Mouse (Mus musculus) megakaryocyte, embryonic 14.5 days (primary cell): Measurements from ENCODE around the gene Nostrin. TPM values are rescaled to one million over a fixed set of nuclear protein-coding genes. Genes with fewer than 3 reads are reported as not detected.

Experiments
- H3K27me3 ChIP-seq: replicated peaks from 2 replicates; pipeline ENCODE3; 2012; ENCODE audit warnings: inconsistent platforms
- H3K36me3 ChIP-seq: replicated peaks from 2 replicates; pipeline ENCODE3; 2012; ENCODE audit warnings: low read length, inconsistent platforms, mixed read lengths
- H3K4me1 ChIP-seq: 2 replicates; pipeline ENCODE4 v1.6.1; 2012; ENCODE audit warnings: inconsistent platforms
- H3K4me3 ChIP-seq: replicated peaks from 2 replicates; pipeline ENCODE3; 2012; ENCODE audit warnings: moderate library complexity, mild to moderate bottlenecking, inconsistent platforms
- H3K9me3 ChIP-seq: 2 replicates; pipeline ENCODE4 v1.6.1; 2012; ENCODE audit warnings: inconsistent platforms
- FLI1 ChIP-seq: IDR thresholded peaks from 2 replicates; pipeline ENCODE4 v1.6.1; 2012; ENCODE audit warnings: low read length, inconsistent platforms, mixed read lengths
- GATA1 ChIP-seq: IDR thresholded peaks from 3 replicates; pipeline ENCODE4 v1.6.1; 2012; ENCODE audit warnings: mixed read lengths, low read length, inconsistent platforms, borderline replicate concordance
- polyA plus RNA-seq: library from polyadenylated mRNA; stranded (reverse); fragments of >175 nt; gene quantifications from 2 replicates; pipeline ENCODE4 v1.2.3, GENCODE M21; 2012; ENCODE audit warnings: low replicate concordance; ENCODE audit not compliant: insufficient read depth

The Nostrin gene
- polyA plus RNA-seq, 1 experiment: not detected

DNA sequence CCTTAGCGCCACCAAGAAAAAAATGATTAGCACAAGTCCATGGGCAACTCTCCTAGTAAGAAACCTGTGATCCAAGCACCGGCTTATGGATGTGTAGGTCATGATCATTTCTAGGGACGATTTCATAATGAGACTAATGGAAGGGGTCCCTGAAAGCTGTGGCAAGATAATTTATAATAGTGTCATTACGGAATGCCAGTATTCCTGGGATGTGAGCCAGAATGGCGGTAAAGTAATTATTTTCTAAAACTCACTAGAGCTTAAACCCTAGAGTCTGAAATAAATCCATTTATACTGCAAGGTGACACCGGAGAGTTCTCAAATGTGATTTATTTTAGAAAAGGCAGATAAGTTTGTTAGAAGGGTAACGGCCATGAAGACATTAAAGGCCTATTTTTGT, 79.6 kb downstream of the Nostrin start:
- TF ChIP-seq FLI1: no peak
- peaks cover 9% of the 10 kb centered on the region for H3K27me3 ChIP-seq
- H3K4me1 ChIP-seq: no peaks in the 10 kb centered on the region

GRCm38 (mm10) chr2:69221868-69222416, 86.3 kb downstream of the Nostrin start:
- no peaks in the 10 kb centered on the region for H3K36me3 ChIP-seq
- H3K9me3 ChIP-seq: no peaks in the 10 kb centered on the region
- peaks cover 8% of the 10 kb centered on the region for H3K27me3 ChIP-seq
- TF ChIP-seq GATA1: no peak
- TF ChIP-seq FLI1: no peak
- no peaks in the 10 kb centered on the region for H3K4me1 ChIP-seq
- no peak overlapping the region for H3K4me3 ChIP-seq

More for the DNA sequence above, 79.6 kb downstream of the Nostrin start:
- Histone ChIP-seq H3K4me3 (no peak overlapping the region), H3K36me3 (no peaks in the 10 kb centered on the region), H3K9me3 (no peaks in the 10 kb centered on the region)

- Histone ChIP-seq H3K27me3 (peaks cover 6% of the 10 kb centered on the region), H3K4me3 (no peak overlapping the region), H3K36me3 (no peaks in the 10 kb centered on the region), H3K9me3 (no peaks in the 10 kb centered on the region), H3K4me1 (no peaks in the 10 kb centered on the region)
- TF ChIP-seq FLI1: no peak
- no peak for TF ChIP-seq GATA1
Observed at GRCm38 (mm10) chr2:69222815-69223214, 87.2 kb downstream of the Nostrin start.

DNA sequence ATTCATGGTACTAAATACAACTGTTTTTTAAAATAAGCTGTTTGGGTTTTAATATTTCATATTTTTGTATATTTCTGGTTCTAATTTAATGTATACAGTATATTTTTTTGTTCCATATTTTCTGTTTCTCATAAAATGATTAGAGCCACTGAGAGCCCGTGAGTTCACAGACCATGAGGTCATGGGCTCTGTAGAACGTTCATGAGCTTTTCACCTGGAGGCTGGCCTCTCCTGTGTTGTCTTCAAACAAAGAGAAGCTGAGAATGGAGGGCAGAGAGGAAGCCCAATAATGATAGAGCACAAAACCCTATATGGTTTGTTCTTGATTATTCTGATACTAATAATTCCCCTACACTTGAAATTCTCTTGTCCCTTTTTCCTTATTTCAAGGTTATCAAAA, 89.1 kb downstream of the Nostrin start:
- Histone ChIP-seq H3K4me1 (no peaks in the 10 kb centered on the region), H3K27me3 (peaks cover 2% of the 10 kb centered on the region), H3K36me3 (no peaks in the 10 kb centered on the region), H3K9me3 (no peaks in the 10 kb centered on the region), H3K4me3 (no peak overlapping the region)
- TF ChIP-seq GATA1: no peak
- no peak for TF ChIP-seq FLI1

- no peak for TF ChIP-seq GATA1
- TF ChIP-seq FLI1: no peak
- Histone ChIP-seq H3K9me3 (no peaks in the 10 kb centered on the region), H3K27me3 (peaks cover 2% of the 10 kb centered on the region), H3K4me1 (no peaks in the 10 kb centered on the region), H3K36me3 (no peaks in the 10 kb centered on the region), H3K4me3 (no peak overlapping the region)
Observed at GRCm38 (mm10) chr2:69226876-69227275, 91.3 kb downstream of the Nostrin start.

- Histone ChIP-seq H3K27me3 (no peaks in the 10 kb centered on the region), H3K36me3 (no peaks in the 10 kb centered on the region), H3K9me3 (no peaks in the 10 kb centered on the region), H3K4me3 (no peak overlapping the region), H3K4me1 (no peaks in the 10 kb centered on the region)
- TF ChIP-seq FLI1 (no peak), GATA1 (no peak)
Observed at GRCm38 (mm10) chr2:69228635-69229034, 93.0 kb downstream of the Nostrin start.

GRCm38 (mm10) chr2:69230137-69230536, 94.5 kb downstream of the Nostrin start:
- Histone ChIP-seq H3K4me1 (no peaks in the 10 kb centered on the region), H3K36me3 (no peaks in the 10 kb centered on the region), H3K27me3 (no peaks in the 10 kb centered on the region), H3K4me3 (no peak overlapping the region), H3K9me3 (no peaks in the 10 kb centered on the region)
- TF ChIP-seq GATA1 (no peak), FLI1 (no peak)

DNA sequence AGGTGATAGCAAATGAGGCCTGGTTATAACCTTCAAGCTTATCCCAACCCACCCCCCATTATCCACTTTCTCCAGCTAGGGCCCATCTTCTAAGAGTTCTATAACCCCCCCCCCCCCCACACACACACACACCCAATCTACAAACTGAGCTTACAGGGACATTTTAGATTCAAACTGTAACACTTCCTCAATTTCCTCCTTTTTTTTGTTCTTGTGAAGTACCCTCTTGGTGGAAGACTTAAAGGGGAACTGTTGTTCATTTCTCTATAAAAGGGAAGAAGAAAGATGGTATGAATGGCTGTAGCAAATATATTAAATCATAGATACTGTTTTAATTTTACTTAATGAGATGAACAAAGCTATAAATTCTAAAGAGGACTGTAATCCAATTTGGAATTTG, 96.5 kb downstream of the Nostrin start:
- H3K36me3 ChIP-seq: no peaks in the 10 kb centered on the region
- TF ChIP-seq FLI1 (no peak), GATA1 (no peak)
- no peaks in the 10 kb centered on the region for H3K4me1 ChIP-seq
- no peaks in the 10 kb centered on the region for H3K27me3 ChIP-seq
- no peaks in the 10 kb centered on the region for H3K9me3 ChIP-seq
- H3K4me3 ChIP-seq: no peak overlapping the region

GRCm38 (mm10) chr2:69234976-69235678, 99.5 kb downstream of the Nostrin start:
- no peaks in the 10 kb centered on the region for H3K36me3 ChIP-seq
- no peaks in the 10 kb centered on the region for H3K9me3 ChIP-seq
- no peak overlapping the region for H3K4me3 ChIP-seq
- no peaks in the 10 kb centered on the region for H3K27me3 ChIP-seq
- TF ChIP-seq GATA1 (no peak), FLI1 (no peak)
- H3K4me1 ChIP-seq: no peaks in the 10 kb centered on the region

Other genes with a start within 250 kb of the Nostrin start
- 1.6 and 7.5 TPM in 2 replicates for gene Spc25, start 70.4 kb downstream of the Nostrin start, polyA plus RNA-seq
- gene G6pc2, start 75.3 kb downstream of the Nostrin start, polyA plus RNA-seq: not detected in 2 replicates
- 0.03 TPM in 1 of 2 replicates, not detected in the other for gene Abcb11, start 206.8 kb downstream of the Nostrin start, polyA plus RNA-seq
- gene Dhrs9, start 244.6 kb downstream of the Nostrin start, polyA plus RNA-seq: not detected in 2 replicates